Mouse (Mus musculus) bone marrow, adult 2 months (tissue): Measurements from ENCODE around the gene Rap2a.

Experiments used
- CTCF ChIP-seq: fragments of 200-500 bp; IDR thresholded peaks from 2 replicates; pipeline ENCODE4 v1.5.1; 2011; ENCODE audit warnings: low read length, control low read depth; ENCODE audit not compliant: control insufficient read depth, insufficient read depth
- POLR2A ChIP-seq: fragments of 200-500 bp; IDR thresholded peaks from 2 replicates; pipeline ENCODE4 v1.6.1; 2011; ENCODE audit warnings: low read depth, mild to moderate bottlenecking, control low read depth, low read length, borderline replicate concordance; ENCODE audit not compliant: control insufficient read depth

- TF ChIP-seq POLR2A (no peak), CTCF (no peak)
Measured at GRCm38 (mm10) chr14:120500021-120500560, 21.8 kb downstream of the Rap2a start.
